Mouse (Mus musculus) kidney, embryonic 16.5 days (tissue): Measurements from ENCODE around the gene Stx1a. TPM values are rescaled to one million over a fixed set of nuclear protein-coding genes. Genes with fewer than 3 reads are reported as not detected.

Source experiments
- ATAC-seq: fragments of 200-750 bp; cut with Nextera tagmentation; 2 replicates; pipeline ENCODE4 v1.8.0; 2017; ENCODE audit warnings: moderate TSS enrichment; ENCODE audit not compliant: low FRiP score, low TSS enrichment
- H3K27ac ChIP-seq: fragments of 300-500 bp; sonication (generic); 2 replicates; pipeline ENCODE4 v1.5.1; 2014; ENCODE audit warnings: low read length
- H3K27me3 ChIP-seq: fragments of 300-500 bp; sonication (generic); 2 replicates; pipeline ENCODE4 v1.6.1; 2014; ENCODE audit warnings: low read length, control low read depth, mixed read lengths; ENCODE audit not compliant: insufficient read depth
- H3K36me3 ChIP-seq: fragments of 300-500 bp; sonication (generic); 2 replicates; pipeline ENCODE4 v1.6.1; 2014; ENCODE audit warnings: low read length, control low read depth, mixed read lengths; ENCODE audit not compliant: insufficient read depth
- H3K4me1 ChIP-seq: fragments of 300-500 bp; sonication (generic); 2 replicates; pipeline ENCODE4 v1.6.1; 2014; ENCODE audit warnings: low read length, control low read depth, mixed read lengths; ENCODE audit not compliant: insufficient read depth
- H3K4me2 ChIP-seq: fragments of 300-500 bp; sonication (generic); replicated peaks from 2 replicates; pipeline ENCODE4 v1.6.1; 2014; ENCODE audit warnings: low read depth, low read length
- H3K4me3 ChIP-seq: fragments of 300-500 bp; sonication (generic); 2 replicates; pipeline ENCODE4 v1.5.1; 2014; ENCODE audit warnings: mild to moderate bottlenecking, low read length
- H3K9ac ChIP-seq: fragments of 300-500 bp; sonication (generic); replicated peaks from 2 replicates; pipeline ENCODE4 v1.6.1; 2014; ENCODE audit warnings: low read length
- H3K9me3 ChIP-seq: fragments of 300-500 bp; sonication (generic); 2 replicates; pipeline ENCODE4 v1.6.1; 2016; ENCODE audit warnings: low read length, control low read depth
- WGBS: fragments of 180-500 bp; shearing (Covaris S2); extraction: QIAGEN DNeasy Blood & Tissue Kit; methylation state at CpG from one replicate; pipeline ENCODE4 v1.1.7; 2014; 5-methylcytosine and 5-hydroxymethylcytosine counted together
- polyA plus RNA-seq: library from polyadenylated mRNA; unstranded; fragments of >200 nt; fragmentation: Nextera tagmentation; extraction: Ambion mirVana; gene quantifications from 2 replicates; pipeline ENCODE4 v1.2.1, GENCODE M21; 2015

Gene Stx1a
- polyA plus RNA-seq, 1 experiment from 2014 or later: 13.5 TPM

- WGBS: 12% methylated on average over 14 of the region's 14 CpGs
- H3K4me2 ChIP-seq: peak overlapping the region; percentile 84
- 0 out of 2 replicates have a peak, but pooled peaks cover 3% of the 10 kb centered on the region for H3K9me3 ChIP-seq
- peak overlapping the region; percentile 85 for H3K9ac ChIP-seq
- peak overlapping the region; percentile 84 for H3K27ac ChIP-seq
- H3K4me3 ChIP-seq: peak overlapping the region; percentile 89
- no peaks in the 10 kb centered on the region for H3K27me3 ChIP-seq
- ATAC-seq: peak; percentile 59
- H3K36me3 ChIP-seq: peaks cover 9% of the 10 kb centered on the region
- H3K4me1 ChIP-seq: peaks cover 22% of the 10 kb centered on the region
Observed at GRCm38 (mm10) chr5:135076931-135077505, 53.7 kb downstream of the Stx1a start.

- peaks cover 22% of the 10 kb centered on the region for H3K4me1 ChIP-seq
- peak; percentile 85 for ATAC-seq
- peaks cover 4% of the 10 kb centered on the region; the same call in 1 of the 2 replicates for H3K36me3 ChIP-seq
- under 1% methylated on average over 60 of the region's 83 CpGs for WGBS
- H3K27me3 ChIP-seq: no peaks in the 10 kb centered on the region
- peak within 1 kb of the TSS; percentile 84 for H3K27ac ChIP-seq
- H3K9ac ChIP-seq: peak within 1 kb of the TSS; percentile 85
- peak within 1 kb of the TSS; percentile 89 for H3K4me3 ChIP-seq
- H3K4me2 ChIP-seq: peak within 1 kb of the TSS; percentile 84
- H3K9me3 ChIP-seq: 0 out of 2 replicates have a peak, but pooled peaks cover 3% of the 10 kb centered on the region
Observed at GRCm38 (mm10) chr5:135077564-135078481, 54.5 kb downstream of the Stx1a start, which contains the start of gene Vps37d. Vps37d (minus strand) TSS chr5:135078266.

- WGBS: 2% methylated on average over 11 of the region's 11 CpGs
- no peak; the same call in none of the 2 replicates for ATAC-seq
- H3K4me3 ChIP-seq: peak overlapping the region; percentile 89
Observed at GRCm38 (mm10) chr5:135078482-135078810, 55.2 kb downstream of the Stx1a start.

GRCm38 (mm10) chr5:135079578-135079977, 56.3 kb downstream of the Stx1a start:
- Histone ChIP-seq H3K9ac (no peak overlapping the region), H3K4me2 (no peak overlapping the region), H3K9me3 (0 out of 2 replicates have a peak, but pooled peaks cover 3% of the 10 kb centered on the region), H3K27ac (no peak overlapping the region), H3K4me3 (no peak overlapping the region), H3K27me3 (no peaks in the 10 kb centered on the region; the same call in 1 of the 2 replicates), H3K4me1 (peaks cover 9% of the 10 kb centered on the region), H3K36me3 (peaks cover 4% of the 10 kb centered on the region; the same call in 1 of the 2 replicates)
- no peak for ATAC-seq
- WGBS: 98% methylated on average over 2 of the region's 2 CpGs

More at GRCm38 (mm10) chr5:135078482-135078810, 55.2 kb downstream of the Stx1a start:
- Histone ChIP-seq H3K27ac (0 out of 2 replicates have a peak overlapping the region, but pooled peaks have one; percentile 38), H3K4me2 (peak overlapping the region; percentile 84), H3K4me1 (peaks cover 15% of the 10 kb centered on the region), H3K36me3 (peaks cover 4% of the 10 kb centered on the region; the same call in 1 of the 2 replicates), H3K9ac (peak overlapping the region; percentile 85), H3K9me3 (0 out of 2 replicates have a peak, but pooled peaks cover 3% of the 10 kb centered on the region), H3K27me3 (no peaks in the 10 kb centered on the region)

- no peak overlapping the region for H3K27ac ChIP-seq
- H3K36me3 ChIP-seq: peaks cover 2% of the 10 kb centered on the region; the same call in 1 of the 2 replicates
- H3K9me3 ChIP-seq: 0 out of 2 replicates have a peak, but pooled peaks cover 3% of the 10 kb centered on the region
- no peak overlapping the region for H3K4me3 ChIP-seq
- ATAC-seq: no peak
- H3K9ac ChIP-seq: no peak overlapping the region
- no peaks in the 10 kb centered on the region; the same call in 1 of the 2 replicates for H3K27me3 ChIP-seq
- H3K4me2 ChIP-seq: no peak overlapping the region
- H3K4me1 ChIP-seq: peaks cover 9% of the 10 kb centered on the region
- 78% methylated on average over 5 of the region's 5 CpGs for WGBS
Observed at GRCm38 (mm10) chr5:135080539-135080938, 57.3 kb downstream of the Stx1a start.

- Histone ChIP-seq H3K27me3 (peaks cover 47% of the 10 kb centered on the region), H3K4me2 (no peak overlapping the region), H3K9me3 (no peaks in the 10 kb centered on the region), H3K4me1 (peaks cover 8% of the 10 kb centered on the region; the same call in 1 of the 2 replicates), H3K27ac (no peak overlapping the region), H3K9ac (no peak overlapping the region), H3K4me3 (no peak overlapping the region), H3K36me3 (no peaks in the 10 kb centered on the region)
- no peak for ATAC-seq
- WGBS: 45% methylated on average over 4 of the region's 4 CpGs
Observed at GRCm38 (mm10) chr5:135086871-135087270, 63.6 kb downstream of the Stx1a start.

- Histone ChIP-seq H3K27ac (no peak within 1 kb of the TSS), H3K9ac (peak within 1 kb of the TSS; percentile 24; the same call in 1 of the 2 replicates), H3K4me1 (peaks cover 8% of the 10 kb centered on the region; the same call in 1 of the 2 replicates), H3K9me3 (no peaks in the 10 kb centered on the region), H3K4me2 (peak within 1 kb of the TSS; percentile 51), H3K27me3 (peaks cover 53% of the 10 kb centered on the region), H3K36me3 (no peaks in the 10 kb centered on the region), H3K4me3 (peak within 1 kb of the TSS; percentile 32)
- 2% methylated on average over 39 of the region's 39 CpGs for WGBS
- peak; percentile 75; the same call in 1 of the 2 replicates for ATAC-seq
Observed at GRCm38 (mm10) chr5:135089653-135090052, 66.4 kb downstream of the Stx1a start, which contains the start of gene Mlxipl. Mlxipl (plus strand) TSS chr5:135089890.

Other genes starting within 250 kb of the Stx1a start
- gene Tmem270, start 116.7 kb upstream of the Stx1a start, polyA plus RNA-seq: not detected in 2 replicates
- gene Cldn13, start 108.0 kb upstream of the Stx1a start, polyA plus RNA-seq: 0.99 and 1.2 TPM in 2 replicates
- 29.6 and 30.7 TPM in 2 replicates for gene Mettl27, start 91.1 kb upstream of the Stx1a start, polyA plus RNA-seq
- gene Cldn4, start 76.5 kb upstream of the Stx1a start, polyA plus RNA-seq: 63.1 and 64.7 TPM in 2 replicates
- 67.7 and 69.2 TPM in 2 replicates for gene Cldn3, start 37.3 kb upstream of the Stx1a start, polyA plus RNA-seq
- gene Abhd11, start 14.3 kb upstream of the Stx1a start, polyA plus RNA-seq: 81.1 and 81.9 TPM in 2 replicates
- gene Dnajc30, start 40.7 kb downstream of the Stx1a start, polyA plus RNA-seq: 33.3 and 38.7 TPM in 2 replicates
- 134 and 139 TPM in 2 replicates for gene Bud23, start 41.5 kb downstream of the Stx1a start, polyA plus RNA-seq
- 7.6 and 8.6 TPM in 2 replicates for gene Vps37d, start 54.8 kb downstream of the Stx1a start, polyA plus RNA-seq
- 8.3 and 8.5 TPM in 2 replicates for gene Mlxipl, start 66.4 kb downstream of the Stx1a start, polyA plus RNA-seq
- gene Tbl2, start 126.2 kb downstream of the Stx1a start, polyA plus RNA-seq: 26.3 and 27.0 TPM in 2 replicates
- 57.6 and 58.2 TPM in 2 replicates for gene Bcl7b, start 144.8 kb downstream of the Stx1a start, polyA plus RNA-seq
- gene Baz1b, start 163.8 kb downstream of the Stx1a start, polyA plus RNA-seq: 33.4 and 35.1 TPM in 2 replicates
- 0.72 and 0.77 TPM in 2 replicates for gene Fzd9, start 227.7 kb downstream of the Stx1a start, polyA plus RNA-seq